Mouse (Mus musculus): ENCODE measurements at regions not wholly inside any gene's neighbourhood (a gene's known extent, or its start where the extent isn't known, plus 50 kb on each side); places are given as distances from the start of the nearest gene placed in this dataset.
A peak's percentile ranks its signal among the peaks of the same experiment; 100 is the strongest.

DNA sequence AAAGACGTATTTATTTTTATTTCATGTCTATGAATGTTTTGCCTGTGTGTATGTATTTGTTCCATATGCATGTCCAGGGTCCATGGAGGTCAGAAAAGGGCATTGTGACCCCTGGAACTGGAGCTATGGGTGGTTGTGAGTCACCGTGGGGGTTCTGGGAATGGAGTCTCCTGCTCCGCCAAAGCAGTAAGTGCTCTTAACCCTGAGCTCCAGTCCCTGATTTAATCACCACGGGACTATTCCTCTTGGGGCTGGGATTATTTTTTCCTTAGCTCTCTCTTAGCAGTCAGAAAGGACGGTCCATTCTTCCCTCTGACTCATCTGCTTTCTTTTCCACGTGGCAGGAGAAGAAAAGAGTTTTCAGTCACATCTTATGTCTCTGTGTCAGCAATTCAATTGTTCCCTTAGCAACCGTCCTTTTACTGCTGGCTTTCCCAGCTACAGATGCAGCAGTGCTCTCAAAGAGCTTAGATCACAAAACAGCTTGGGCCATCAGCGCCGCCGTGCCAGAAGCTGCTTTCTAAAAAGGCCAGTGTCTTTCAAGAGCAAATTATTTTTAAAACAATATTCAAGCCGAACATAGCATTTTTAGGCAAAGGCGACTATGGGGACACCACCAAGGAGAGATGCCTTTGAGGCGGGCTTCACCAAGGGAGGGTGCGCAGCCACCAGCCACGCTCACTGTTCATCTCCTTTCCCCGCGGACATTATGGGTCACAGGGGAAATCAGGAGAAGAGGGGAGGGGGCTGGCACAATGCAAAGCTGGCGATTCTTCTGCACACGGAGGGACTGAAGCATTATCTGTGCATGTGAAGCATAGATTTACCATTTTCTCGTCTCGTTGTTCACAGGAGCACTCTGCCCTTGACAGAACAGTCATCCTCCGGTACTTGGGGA is 110.8 kb downstream of the Map3k7 start:
- Histone ChIP-seq H3K27ac (replicated peaks; ENCODE audit: low read depth, low read length) (no peak overlapping the region), H3K4me2 (replicated peaks; ENCODE audit: low read depth, low read length, severe bottlenecking) (peak overlapping the region; percentile 45), H3K9me3 (ENCODE audit: control insufficient read depth, low read length) (peaks cover 5% of the 10 kb centered on the region; the same call in 1 of the 2 replicates), H3K9ac (ENCODE audit: low read depth, low read length, severe bottlenecking) (0 out of 2 replicates have a peak overlapping the region, but pooled peaks have one; percentile 16), H3K36me3 (ENCODE audit: control insufficient read depth, insufficient read depth, low read length) (no peaks in the 10 kb centered on the region), H3K4me3 (replicated peaks; ENCODE audit: low read length) (peak overlapping the region; percentile 8), H3K27me3 (ENCODE audit: control insufficient read depth, insufficient read depth, low read length) (no peaks in the 10 kb centered on the region), H3K4me1 (ENCODE audit: control insufficient read depth, insufficient read depth, low read length) (peaks cover 10% of the 10 kb centered on the region)
- TF ChIP-seq POLR2A (IDR thresholded peaks at IDR 0.05; ENCODE audit: borderline replicate concordance, extremely low read depth, insufficient read depth, insufficient read length): no peak
- ATAC-seq (ENCODE audit: low FRiP score, low read depth) (peak; percentile 63; the same call in 1 of the 2 replicates), DNase-seq (ENCODE audit: low spot score) (peak; percentile 41)
- 17% methylated on average over 21 of the region's 22 CpGs for WGBS

DNA sequence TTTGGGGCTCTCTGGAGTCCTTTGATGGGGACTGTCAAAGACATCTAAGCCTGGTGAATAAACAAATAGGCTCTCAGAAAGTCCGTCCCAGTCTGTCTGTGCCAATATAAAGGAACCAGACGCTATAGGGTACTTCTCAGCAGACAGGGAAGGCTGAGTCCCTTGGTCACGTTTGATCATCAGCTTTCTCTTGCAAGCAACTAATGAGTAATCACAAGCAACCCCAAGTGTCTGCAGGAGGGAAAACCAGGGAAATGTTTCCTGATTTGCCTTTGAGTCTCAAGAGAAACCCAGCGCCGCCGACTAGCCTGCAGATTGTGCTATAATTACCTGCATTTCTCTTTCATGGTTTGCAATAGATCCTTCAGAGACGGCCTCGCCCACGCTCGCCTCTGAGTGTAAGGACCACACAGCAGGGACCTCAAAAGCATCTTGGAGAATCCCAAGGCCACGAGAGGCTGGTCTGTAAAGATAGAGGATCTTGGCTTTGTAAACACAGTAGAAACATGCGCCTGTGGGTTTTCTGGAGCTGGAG is 112.6 kb downstream of the Map3k7 start:
- H3K4me2 ChIP-seq (replicated peaks; ENCODE audit: low read depth, low read length, severe bottlenecking): no peak overlapping the region
- no peak overlapping the region for H3K9ac ChIP-seq (ENCODE audit: low read depth, low read length, severe bottlenecking)
- ATAC-seq (ENCODE audit: low FRiP score, low read depth) (no peak), DNase-seq (ENCODE audit: low spot score) (no peak)
- TF ChIP-seq POLR2A (IDR thresholded peaks at IDR 0.05; ENCODE audit: borderline replicate concordance, extremely low read depth, insufficient read depth, insufficient read length): no peak
- 70% methylated on average over 12 of the region's 12 CpGs for WGBS
- H3K4me3 ChIP-seq (replicated peaks; ENCODE audit: low read length): no peak overlapping the region
- H3K4me1 ChIP-seq (ENCODE audit: control insufficient read depth, insufficient read depth, low read length): peaks cover 10% of the 10 kb centered on the region
- no peaks in the 10 kb centered on the region for H3K36me3 ChIP-seq (ENCODE audit: control insufficient read depth, insufficient read depth, low read length)
- H3K27me3 ChIP-seq (ENCODE audit: control insufficient read depth, insufficient read depth, low read length): no peaks in the 10 kb centered on the region
- no peaks in the 10 kb centered on the region for H3K9me3 ChIP-seq (ENCODE audit: control insufficient read depth, low read length)
- no peak overlapping the region for H3K27ac ChIP-seq (replicated peaks; ENCODE audit: low read depth, low read length)

DNA sequence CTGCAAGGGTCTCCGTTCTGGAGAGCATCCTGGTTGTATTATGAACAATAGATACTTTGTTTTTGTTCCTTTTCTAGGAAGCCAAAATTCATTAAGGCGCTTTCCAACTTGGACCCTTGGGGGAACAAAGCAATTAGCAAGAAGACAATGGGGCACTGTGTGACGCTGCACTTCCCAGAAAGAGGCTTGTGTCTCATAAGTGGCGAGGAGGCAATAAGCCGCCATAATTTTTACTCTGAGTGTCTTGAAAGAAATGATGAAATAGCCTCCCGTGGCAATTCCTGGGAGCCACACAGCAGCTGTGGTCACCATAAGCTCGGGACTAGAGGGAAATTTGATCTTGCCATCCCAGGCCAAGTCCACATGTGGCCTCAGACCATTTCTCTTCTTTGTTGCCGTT is 119.6 kb downstream of the Map3k7 start:
- Histone ChIP-seq H3K4me1 (ENCODE audit: control insufficient read depth, insufficient read depth, low read length) (no peaks in the 10 kb centered on the region), H3K36me3 (ENCODE audit: control insufficient read depth, insufficient read depth, low read length) (no peaks in the 10 kb centered on the region), H3K9me3 (ENCODE audit: control insufficient read depth, low read length) (no peaks in the 10 kb centered on the region), H3K4me3 (replicated peaks; ENCODE audit: low read length) (no peak overlapping the region), H3K27ac (replicated peaks; ENCODE audit: low read depth, low read length) (no peak overlapping the region), H3K9ac (ENCODE audit: low read depth, low read length, severe bottlenecking) (no peak overlapping the region), H3K4me2 (replicated peaks; ENCODE audit: low read depth, low read length, severe bottlenecking) (no peak overlapping the region), H3K27me3 (ENCODE audit: control insufficient read depth, insufficient read depth, low read length) (no peaks in the 10 kb centered on the region)
- WGBS: 65% methylated on average over 8 of the region's 8 CpGs
- DNase-seq (ENCODE audit: low spot score) (no peak), ATAC-seq (ENCODE audit: low FRiP score, low read depth) (no peak)
- TF ChIP-seq POLR2A (IDR thresholded peaks at IDR 0.05; ENCODE audit: borderline replicate concordance, extremely low read depth, insufficient read depth, insufficient read length): no peak

DNA sequence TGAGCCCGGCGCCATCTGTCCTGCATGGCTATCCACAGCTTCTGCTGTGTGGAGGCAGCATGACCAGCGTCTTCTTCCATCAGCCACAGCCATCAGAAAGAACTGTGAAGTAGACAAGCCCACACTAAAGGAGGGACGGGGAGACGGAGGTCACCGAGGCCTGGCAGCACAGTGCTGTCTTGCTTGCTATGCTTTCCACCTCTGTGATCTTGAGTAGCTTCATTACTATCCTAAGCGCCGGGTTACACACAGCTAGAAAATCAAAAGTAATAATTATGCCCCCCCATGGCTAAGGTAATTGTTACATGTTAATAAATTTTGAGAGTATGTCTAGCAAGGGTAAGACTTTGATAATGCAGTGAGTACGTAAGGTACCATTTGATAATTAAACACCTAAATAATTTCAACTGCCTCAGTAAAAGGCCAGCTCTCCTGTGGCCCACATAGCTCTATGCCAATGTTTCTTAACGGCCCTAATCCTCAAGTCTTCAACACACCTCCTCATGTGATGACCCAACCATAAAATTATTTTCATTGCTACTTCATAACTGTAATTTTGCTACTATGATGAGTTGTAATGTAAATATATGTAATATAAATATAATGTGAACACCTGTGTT is 120.5 kb downstream of the Map3k7 start:
- no peak overlapping the region for H3K4me3 ChIP-seq (replicated peaks; ENCODE audit: low read length)
- H3K4me2 ChIP-seq (replicated peaks; ENCODE audit: low read depth, low read length, severe bottlenecking): no peak overlapping the region
- no peaks in the 10 kb centered on the region for H3K4me1 ChIP-seq (ENCODE audit: control insufficient read depth, insufficient read depth, low read length)
- no peaks in the 10 kb centered on the region for H3K36me3 ChIP-seq (ENCODE audit: control insufficient read depth, insufficient read depth, low read length)
- no peaks in the 10 kb centered on the region for H3K27me3 ChIP-seq (ENCODE audit: control insufficient read depth, insufficient read depth, low read length)
- H3K9me3 ChIP-seq (ENCODE audit: control insufficient read depth, low read length): no peaks in the 10 kb centered on the region
- TF ChIP-seq POLR2A (IDR thresholded peaks at IDR 0.05; ENCODE audit: borderline replicate concordance, extremely low read depth, insufficient read depth, insufficient read length): no peak
- no peak overlapping the region for H3K9ac ChIP-seq (ENCODE audit: low read depth, low read length, severe bottlenecking)
- ATAC-seq (ENCODE audit: low FRiP score, low read depth) (no peak), DNase-seq (ENCODE audit: low spot score) (no peak)
- no peak overlapping the region for H3K27ac ChIP-seq (replicated peaks; ENCODE audit: low read depth, low read length)
- WGBS: 86% methylated on average over 10 of the region's 10 CpGs

DNA sequence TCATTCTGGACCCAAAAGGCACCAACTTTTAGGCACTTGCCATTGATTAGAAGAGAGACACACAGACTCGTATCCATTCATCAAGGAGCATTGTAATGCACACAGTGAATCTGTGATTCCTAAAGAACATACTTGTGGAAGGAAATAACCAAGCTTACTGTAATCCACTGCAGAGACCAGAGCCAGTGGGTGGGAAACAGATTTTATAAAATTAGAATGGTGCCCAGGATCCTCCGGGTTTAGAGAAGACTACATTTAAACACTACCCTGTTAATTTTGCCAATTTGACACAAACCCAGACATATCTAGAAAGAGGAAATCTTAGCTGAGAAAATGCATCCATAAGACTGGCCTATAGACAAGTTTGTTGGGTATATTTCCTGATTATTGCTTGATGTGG is 121.1 kb downstream of the Map3k7 start:
- no peaks in the 10 kb centered on the region for H3K36me3 ChIP-seq (ENCODE audit: control insufficient read depth, insufficient read depth, low read length)
- 95% methylated on average over 2 of the region's 2 CpGs for WGBS
- TF ChIP-seq POLR2A (IDR thresholded peaks at IDR 0.05; ENCODE audit: borderline replicate concordance, extremely low read depth, insufficient read depth, insufficient read length): no peak
- H3K4me3 ChIP-seq (replicated peaks; ENCODE audit: low read length): no peak overlapping the region
- no peaks in the 10 kb centered on the region for H3K9me3 ChIP-seq (ENCODE audit: control insufficient read depth, low read length)
- no peak overlapping the region for H3K4me2 ChIP-seq (replicated peaks; ENCODE audit: low read depth, low read length, severe bottlenecking)
- ATAC-seq (ENCODE audit: low FRiP score, low read depth) (no peak), DNase-seq (ENCODE audit: low spot score) (no peak)
- no peaks in the 10 kb centered on the region for H3K27me3 ChIP-seq (ENCODE audit: control insufficient read depth, insufficient read depth, low read length)
- H3K4me1 ChIP-seq (ENCODE audit: control insufficient read depth, insufficient read depth, low read length): no peaks in the 10 kb centered on the region
- H3K9ac ChIP-seq (ENCODE audit: low read depth, low read length, severe bottlenecking): no peak overlapping the region
- H3K27ac ChIP-seq (replicated peaks; ENCODE audit: low read depth, low read length): no peak overlapping the region
